Mouse (Mus musculus) cerebellum, adult 9-11 months (tissue): Measurements from ENCODE around the gene Gm45753.

Experiments used
- DNase-seq: peaks from one replicate; pipeline ENCODE4 v3.0.0; 2022

The Gm45753 gene

DNA sequence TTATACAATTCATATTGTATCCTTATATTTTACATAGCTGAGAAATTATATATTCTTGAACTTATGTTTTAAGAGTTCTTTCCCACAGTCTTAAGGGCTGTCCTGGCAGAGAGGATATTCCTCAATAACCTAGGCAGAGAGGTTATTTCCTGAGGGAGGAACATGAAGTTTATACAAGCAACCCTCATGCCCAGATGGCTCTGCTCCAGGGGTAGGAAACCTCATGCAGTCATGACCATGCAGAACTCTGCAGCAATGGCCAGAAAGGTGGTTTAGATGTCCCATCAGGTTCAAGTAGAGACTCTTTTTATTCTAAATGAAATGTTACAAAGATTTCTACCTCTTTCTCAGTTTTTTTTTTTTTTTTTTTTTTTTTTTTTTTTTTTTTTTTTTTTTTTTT lies 39.2 kb downstream of the Gm45753 start:
- no peak for DNase-seq

DNA sequence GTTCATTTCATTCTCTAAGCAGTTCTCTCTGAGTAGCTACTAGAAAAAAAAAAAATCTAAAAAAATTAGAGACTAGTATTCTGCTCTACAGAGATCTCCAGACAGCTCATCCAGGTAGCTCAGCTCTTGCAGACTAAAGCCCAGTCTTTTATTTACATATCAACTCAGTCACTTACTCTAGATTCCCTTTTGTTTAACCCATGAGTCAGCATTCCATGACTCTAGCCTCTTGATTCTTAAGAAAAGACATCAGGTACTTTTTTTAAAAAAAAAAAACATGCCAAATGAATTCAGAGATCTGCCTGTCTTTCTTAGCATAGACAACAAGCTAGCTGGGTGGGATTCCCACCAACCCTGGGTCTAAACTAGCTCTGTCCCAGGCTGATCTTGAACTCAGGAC lies 39.8 kb downstream of the Gm45753 start:
- DNase-seq, result no peak

DNA sequence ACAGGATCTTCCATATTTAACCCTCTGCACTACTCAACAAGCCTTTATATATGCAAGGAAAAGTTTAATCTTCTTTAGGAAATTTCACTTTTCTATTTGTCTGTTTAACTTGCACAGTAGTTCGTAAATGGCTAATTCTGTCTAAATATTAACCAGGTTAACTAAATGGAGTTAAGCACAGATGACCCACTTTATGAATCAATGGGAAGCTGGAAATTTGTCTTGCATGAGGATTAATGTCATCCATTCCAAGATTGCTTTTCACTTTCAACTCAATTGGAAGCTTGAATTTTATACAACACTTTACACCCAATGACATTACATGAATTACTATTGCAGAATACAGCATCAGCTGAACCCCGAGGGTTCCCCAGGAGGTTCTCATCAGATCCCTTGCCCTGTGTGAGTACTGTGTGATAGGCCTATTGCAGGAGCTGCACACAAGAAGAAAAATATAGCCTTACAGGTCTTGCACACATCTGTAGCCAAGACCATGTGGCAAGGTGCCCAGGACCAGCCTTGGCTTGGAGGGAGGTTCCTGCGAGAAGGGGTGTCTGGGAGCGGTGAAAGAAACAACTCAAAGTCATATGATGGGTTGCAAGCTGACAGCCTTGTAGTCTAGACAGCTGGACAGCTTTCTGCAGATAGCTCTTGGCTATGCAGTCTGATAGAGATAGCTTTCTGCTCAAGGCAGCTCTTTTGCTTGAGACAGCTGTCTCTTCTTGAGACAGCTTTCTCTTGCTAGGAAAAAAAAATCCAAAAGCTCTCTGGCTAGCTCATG lies 40.5 kb downstream of the Gm45753 start:
- DNase-seq, result no peak

DNA sequence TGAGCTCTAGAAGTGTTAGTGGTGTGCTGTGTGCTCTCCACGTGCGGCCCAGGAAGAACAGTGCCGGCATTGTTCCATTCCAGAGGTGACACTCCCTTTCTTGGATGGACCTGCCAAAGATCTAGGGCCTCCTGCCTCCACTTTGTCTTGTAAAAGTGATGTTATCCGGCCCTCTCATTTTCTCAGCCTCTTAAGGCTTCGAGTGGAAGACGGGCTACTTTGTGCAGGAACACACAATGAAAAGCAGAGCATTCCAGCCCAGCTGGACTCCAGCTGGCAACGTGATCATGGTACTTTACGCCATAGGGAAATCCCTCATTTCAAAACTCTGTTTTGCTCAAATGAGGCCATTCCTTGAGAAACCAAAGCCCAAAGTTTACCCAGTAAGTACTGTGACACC lies 41.3 kb downstream of the Gm45753 start:
- no peak for DNase-seq

DNA sequence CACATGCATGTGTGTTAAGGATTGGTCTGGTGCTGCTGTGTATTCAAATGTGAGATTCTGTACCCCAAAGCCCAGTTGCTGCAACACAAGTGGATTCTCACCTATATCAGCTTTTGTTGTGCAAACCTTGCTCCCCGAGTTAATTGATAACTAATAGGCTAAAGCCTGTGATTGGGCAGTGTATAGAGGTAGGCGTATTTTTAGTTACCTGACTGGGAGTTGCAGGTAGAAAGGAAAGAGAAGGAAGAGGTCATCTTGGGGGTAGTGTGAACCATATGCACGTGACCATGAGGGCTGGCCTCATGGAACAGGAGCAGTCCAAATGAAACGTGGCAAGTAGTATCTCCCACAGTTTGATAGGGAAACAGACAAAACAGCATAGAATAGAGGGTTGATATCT lies 43.3 kb downstream of the Gm45753 start:
- DNase-seq, result no peak

DNA sequence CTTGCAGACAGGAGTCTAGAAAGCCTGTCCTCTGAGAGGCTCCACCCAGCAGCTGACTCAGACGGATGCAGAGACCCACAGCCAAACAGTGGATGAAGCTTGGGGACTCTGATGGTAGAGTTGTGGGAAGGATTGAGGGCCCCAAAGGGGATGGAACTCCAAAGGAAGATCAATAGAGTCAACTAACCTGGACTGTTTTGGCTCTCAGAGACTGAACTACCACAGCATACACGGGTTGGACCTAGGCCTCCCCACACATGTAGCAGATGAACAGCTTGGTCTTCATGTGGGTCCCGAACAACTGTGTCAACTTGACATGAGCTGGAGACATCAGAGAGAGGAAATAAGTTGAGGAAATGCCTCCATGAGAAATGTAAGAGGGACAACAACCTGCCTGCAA lies 45.4 kb downstream of the Gm45753 start:
- no peak for DNase-seq

DNA sequence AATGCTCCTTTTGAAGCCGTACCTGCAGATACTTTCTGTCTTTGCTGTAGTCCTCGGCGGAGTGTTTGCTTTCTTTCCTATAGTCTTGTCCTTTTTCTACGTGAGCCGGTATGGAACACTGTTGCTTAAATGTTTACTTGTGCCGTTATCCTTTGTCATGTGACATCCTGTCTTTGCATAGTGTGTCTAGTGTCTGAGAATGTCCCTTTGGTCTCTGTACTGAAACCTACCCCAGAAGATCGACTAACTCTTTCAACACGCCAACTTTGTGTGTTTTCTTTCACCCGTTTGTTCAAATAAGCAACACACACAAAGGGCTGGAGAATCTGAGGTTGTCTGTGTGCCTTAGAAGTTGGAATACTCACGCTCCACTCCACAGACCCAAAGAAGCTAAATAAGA lies 46.3 kb downstream of the Gm45753 start, which contains the start of gene F11:
TSS of gene F11 (minus strand) at position 112 of the 400 bp plus-strand sequence.
- no peak for DNase-seq

DNA sequence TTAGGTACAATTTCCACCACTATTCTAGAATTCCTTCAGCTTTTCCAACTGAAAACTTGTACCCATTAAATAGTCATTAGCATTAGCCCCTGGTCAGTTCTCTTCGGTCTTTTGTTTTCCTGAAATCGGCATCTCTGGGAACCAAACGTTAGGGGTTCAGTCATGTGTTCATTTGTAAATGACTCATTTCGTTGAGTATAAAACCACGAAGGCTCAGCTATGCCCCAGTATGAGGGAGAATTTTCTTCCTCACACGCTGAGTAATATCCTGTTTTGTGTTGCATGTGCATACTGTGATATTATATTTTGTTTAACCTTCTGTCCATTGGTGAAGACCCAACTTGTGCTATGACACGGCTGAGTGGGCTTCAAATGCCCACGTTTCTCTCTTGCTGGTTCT lies 49.8 kb downstream of the Gm45753 start:
- no peak for DNase-seq

DNA sequence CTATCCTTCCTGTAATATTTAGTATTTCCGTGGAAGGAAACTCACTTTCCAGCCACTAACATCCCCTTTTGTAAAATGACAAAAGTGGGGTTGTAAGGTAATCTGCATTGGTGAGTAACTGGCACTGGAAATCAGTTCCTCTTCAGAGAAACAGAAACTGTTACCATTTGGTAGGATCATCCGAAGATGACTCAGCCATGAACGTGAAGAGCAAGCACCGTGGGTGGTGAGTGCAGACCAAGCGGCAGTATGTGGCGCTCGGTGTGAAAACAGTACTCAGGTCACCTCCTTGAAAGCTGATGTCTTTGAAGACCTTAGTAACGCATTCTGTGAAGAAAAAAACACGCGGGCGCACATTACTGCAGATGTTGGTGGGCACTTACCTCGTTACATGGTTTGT lies 53.2 kb downstream of the Gm45753 start:
- no peak for DNase-seq

DNA sequence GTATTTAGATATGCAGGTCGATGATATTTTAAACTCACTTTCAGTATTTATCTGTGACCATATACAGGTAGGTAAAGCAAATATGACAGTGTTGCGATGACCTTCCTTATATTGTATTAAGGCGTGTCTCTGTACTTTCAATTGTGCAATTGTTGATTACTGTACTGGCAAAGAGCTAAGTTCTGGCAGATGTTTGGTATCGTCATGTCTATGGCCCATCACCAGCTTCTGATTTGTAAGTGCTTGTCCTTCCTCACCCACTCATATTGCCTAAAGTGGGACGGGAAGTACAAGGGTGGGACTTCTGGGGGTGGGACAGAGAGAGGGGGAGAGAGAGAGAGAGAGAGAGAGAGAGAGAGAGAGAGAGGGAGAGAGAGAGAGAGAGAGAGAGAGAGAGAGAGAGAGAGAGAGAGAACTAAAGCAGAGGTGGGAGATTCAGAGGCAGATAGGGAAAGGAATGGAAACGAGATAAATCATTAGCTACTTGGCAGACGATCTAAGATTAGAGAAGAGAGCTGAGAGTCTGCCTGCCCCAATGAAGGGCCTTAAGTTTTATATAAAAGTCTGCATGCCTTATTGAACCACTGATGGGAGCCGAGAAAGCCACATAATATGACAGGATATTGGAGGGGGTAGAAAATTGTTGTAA lies 53.9 kb downstream of the Gm45753 start:
- DNase-seq, result no peak

DNA sequence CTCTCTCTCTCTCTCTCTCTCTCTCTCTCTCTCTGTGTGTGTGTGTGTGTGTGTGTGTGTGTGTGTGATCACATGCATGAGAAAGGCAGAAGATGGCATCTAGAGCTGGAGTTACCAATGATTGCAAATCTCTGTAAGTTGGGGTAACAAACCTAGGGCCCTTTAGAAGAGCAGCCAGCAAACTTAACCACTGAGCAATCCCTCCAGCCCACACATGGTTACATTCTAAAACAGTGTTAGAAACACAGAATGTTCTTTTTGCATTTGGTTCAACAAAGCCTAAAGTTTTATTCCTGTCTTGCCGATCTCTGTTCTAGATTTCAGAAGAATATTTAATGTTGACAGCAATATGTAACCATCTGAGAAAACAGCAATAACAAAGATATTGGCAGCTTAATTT lies 54.7 kb downstream of the Gm45753 start:
- DNase-seq, result no peak

DNA sequence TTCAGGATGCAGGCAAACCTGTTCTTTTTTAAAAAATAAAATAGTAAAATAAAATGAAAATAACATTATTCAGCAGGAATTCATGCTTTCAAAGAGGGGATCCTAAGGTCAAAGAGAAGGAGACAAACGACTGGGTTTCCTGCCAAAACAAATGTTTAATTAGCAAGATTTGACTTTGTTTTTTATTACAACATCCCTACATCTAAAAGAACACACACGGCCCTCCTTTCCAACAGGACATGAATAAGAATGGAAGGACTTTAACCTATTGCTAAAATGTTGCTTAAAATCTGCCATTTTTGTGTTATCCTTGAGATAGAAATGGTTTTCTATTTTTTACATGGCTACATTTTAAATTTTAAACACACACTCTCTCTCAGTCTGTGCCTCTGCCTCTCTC lies 55.2 kb downstream of the Gm45753 start:
- DNase-seq, result no peak

DNA sequence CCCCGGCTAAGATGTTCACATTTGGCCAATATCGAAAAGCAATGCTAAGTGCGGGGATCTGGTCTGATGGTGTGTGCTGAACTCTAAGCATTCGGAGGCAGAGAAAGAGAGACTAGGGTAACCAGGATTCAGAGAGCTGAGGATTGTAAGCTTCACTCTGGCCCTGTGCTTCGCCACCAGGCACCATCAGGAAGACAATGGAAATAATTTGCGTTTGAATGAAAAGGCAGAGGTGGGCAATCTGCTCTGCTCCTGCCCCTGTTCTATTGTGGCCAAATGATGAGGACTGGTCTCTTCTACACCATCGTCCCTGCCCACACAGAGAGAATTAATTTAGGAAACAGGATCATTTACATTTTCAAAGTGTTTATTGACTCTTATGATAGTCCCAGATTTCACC lies 62.0 kb downstream of the Gm45753 start:
- no peak for DNase-seq

DNA sequence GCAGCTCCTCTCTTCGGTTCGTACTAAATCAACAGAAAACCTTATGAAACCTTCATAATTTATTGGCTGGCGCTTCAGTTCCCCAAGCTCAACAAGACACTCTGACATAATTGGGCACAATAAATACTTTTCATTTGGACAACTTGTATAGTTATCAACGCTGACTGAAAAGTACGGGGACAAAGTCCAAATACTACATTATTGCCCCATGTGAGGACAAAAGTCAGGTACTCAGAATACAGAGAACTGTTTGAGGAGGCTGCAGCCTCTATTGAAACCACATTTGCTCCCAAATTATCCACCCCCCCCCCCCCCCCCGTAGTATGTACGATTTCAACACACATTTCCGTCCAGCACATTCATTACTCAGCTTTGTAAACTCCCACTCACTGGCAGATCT lies 68.9 kb downstream of the Gm45753 start:
- no peak for DNase-seq

DNA sequence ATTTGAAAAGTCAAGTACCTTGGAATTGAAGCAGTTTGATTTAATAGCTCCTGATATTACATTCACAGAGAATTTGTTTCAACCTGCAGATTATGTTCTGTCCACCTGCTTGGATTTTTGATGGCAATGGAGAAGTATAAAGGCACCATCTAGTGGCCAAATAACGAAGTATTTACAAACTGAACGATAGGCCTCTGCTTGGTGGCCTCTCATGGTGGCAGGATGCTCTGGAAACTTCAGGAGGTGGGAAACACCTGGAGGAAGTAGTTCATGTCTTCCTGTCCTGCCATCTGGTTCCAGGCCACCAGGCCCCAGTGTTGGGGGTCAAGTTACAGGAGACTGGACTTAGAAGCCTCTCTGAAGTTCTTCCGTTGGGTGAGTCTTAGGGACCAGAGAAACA lies 70.0 kb downstream of the Gm45753 start:
- peak; percentile 14 for DNase-seq

DNA sequence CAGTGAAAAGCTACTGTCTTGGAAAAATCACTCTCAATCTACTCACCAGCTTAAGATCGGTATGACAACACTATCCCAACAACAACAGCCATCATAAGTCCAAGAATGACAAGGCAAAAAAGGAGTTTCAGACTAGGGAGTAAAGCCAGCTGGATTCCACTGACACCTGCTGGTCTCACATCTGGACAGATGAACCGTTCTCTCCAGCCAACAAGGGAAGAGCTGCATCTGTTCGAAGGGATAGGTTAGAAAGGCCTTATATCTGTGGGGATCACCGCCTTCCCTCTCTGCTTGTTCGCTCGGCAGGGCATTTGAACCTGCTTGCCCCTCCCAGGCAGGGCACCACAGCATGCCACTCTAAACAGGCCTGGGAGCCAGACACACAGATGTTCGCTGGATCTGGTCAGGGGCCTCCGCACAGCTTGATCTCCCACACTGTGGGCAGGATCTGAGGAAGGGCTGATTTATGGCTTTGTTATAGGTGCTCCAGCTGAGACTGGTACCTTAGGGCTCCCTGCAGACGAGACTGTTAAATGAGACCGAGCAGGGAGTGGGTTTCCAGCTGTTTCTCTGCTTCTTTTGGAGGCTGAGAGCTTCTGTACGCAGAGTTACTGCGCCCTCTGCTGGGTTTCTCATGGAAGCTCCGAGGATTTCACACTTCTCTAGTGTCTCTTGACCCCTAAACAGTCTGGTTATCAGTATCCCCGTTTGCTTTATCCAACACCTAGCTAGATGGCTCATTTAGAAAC lies 71.9 kb downstream of the Gm45753 start:
- peak; percentile 5 for DNase-seq

DNA sequence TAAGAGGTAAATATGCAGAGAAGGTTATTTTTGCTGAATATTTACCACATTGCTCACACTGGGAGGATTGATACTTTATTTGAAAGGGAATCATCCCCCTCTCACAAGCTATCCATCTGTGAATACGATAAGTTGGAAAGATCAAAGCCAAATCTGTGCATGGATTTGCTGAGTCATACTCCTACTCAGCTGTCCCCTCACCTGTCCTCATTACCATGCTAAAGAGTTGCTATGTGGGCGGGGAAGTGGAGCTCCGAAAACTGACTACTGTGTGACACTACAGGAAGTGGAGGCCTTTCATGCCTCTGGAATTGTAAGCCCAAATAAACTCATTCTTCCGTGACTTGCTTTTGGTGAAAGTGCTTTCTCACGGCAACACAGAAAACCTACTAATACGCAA lies 73.0 kb downstream of the Gm45753 start:
- no peak for DNase-seq

DNA sequence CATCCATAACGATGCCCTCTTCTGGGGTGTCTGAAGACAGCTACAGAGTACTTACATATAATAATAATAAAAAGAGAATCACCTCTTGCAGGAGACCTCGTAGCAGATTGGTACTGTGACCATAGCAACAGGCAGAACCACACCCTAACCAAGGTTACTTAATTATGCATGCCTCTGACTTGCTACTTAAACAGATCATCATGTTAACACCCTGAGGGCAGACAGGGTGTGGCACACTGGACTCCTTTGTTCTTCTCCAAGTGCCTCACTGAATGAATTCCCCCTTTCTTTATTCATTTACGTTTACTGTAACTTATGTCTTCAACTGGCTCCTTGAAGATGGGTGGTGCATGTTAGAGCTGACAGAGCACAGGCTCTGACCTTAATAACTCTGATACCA lies 75.0 kb downstream of the Gm45753 start:
- no peak for DNase-seq
